Mouse (Mus musculus) neutrophil, adult 65 days (primary cell): ENCODE data around the gene Gfpt2. TPM values are rescaled to one million over a fixed set of nuclear protein-coding genes. Genes with fewer than 3 reads are reported as not detected.

Experiments used
- total RNA-seq: library from RNA; stranded (reverse); gene quantifications from 2 replicates; pipeline ENCODE4 v1.2.4, GENCODE M21; 2023

Gfpt2 gene
- total RNA-seq = not detected in 2 replicates

DNA sequence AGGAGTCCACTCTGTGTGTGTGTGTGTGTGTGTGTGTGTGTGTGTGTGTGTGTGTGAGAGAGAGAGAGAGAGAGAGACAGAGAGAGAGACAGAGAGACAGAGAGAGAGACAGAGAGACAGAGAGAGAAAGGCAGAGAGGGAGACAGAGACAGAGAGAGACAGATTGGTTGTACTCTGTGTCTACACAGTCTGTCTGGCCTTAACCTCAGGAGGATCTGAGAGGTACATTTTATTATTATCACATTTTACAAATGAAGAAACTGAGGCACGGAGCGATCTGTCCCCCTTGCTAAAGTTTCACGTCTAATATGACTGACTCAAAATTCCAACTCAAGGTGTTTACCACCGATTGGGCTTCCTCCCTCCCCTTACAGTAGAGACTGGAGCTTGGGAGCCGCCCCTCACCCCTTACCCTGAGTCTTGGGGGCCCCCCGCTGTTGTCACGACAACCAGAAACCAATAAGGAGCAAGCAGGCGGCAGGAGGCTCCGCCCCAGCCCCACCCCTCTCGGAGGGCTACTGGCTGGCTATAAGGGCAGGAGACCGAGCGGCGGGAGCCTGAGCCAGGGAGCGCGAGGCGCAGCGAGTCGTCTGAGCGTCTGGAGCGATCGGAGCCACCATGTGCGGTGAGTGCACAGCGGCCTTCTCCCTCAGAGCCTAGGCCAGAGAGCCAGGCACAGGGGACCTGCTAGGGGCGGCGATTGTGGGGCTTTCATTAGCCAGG is at the start of gene Gfpt2:
Gfpt2 (plus strand) TSS at position 560 of the 723 bp plus-strand sequence.

DNA sequence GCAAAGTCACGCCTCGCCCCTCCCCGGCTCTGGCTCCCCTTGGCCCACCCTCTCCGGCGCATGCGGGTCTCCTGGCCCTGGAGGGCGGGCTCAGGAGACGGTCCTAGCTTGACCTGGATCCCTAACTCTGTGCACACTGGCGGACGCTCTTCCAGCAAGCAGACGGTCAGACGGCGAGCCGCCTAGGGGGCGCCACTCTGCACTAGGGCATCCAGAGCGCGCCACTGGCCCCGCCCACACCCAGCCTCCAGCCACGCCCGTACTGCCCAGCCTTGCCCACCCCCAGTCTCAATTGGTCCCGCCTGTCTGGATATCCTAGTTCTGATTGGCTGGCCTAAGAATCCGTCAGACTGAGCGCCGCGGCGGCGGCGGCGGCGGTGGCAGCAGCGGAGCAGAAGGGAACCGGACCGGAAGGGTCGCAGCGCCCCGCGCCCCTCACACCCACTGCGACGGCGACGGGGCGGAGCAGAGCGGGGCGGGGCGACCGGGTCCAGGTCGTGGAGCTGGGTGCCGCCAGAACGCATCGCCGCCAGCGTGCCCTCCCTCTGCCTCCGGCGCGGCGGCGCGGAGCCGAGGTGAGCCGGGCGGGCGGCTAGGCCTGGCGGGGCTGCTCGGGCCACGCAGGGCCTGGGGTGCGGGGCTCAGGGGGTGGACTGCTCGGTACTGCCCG is 52.6 kb downstream of the Gfpt2 start, which contains the start of gene Mapk9:
Mapk9 (plus strand) TSS at position 351 of the 670 bp plus-strand sequence.

Other genes with a start within 250 kb of the Gfpt2 start
- not detected in 2 replicates for gene Olfr1380, start 237.3 kb upstream of the Gfpt2 start, total RNA-seq
- 0.07 and 0.16 TPM in 2 replicates for gene Flt4, start 184.9 kb upstream of the Gfpt2 start, total RNA-seq
- not detected in 2 replicates for gene Scgb3a1, start 130.6 kb upstream of the Gfpt2 start, total RNA-seq
- 39.3 and 42.8 TPM in 2 replicates for gene Cnot6, start 81.5 kb upstream of the Gfpt2 start, total RNA-seq
- 22.5 and 24.7 TPM in 2 replicates for gene Mapk9, start 52.6 kb downstream of the Gfpt2 start, total RNA-seq
- gene Rasgef1c, start 107.7 kb downstream of the Gfpt2 start, total RNA-seq = not detected in 2 replicates
- gene Rnf130, start 231.2 kb downstream of the Gfpt2 start, total RNA-seq = 253 and 255 TPM in 2 replicates